Mouse (Mus musculus) midbrain, embryonic 14.5 days (tissue): Measurements from ENCODE around the gene Clrn3. TPM values are rescaled to one million over a fixed set of nuclear protein-coding genes. Genes with fewer than 3 reads are reported as not detected.

Source experiments
- microRNA counts: library from miRNA; unstranded; fragments of <30 nt; microRNA quantifications from one replicate; lab custom pipeline; 2016
- microRNA-seq: library from miRNA; unstranded; fragments of <30 nt; microRNA quantifications from one replicate; pipeline ENCODE4, GENCODE M21; 2016
- polyA plus RNA-seq: library from polyadenylated mRNA; unstranded; fragments of >200 nt; fragmentation: Nextera tagmentation; extraction: Ambion mirVana; gene quantifications from 2 replicates; pipeline ENCODE4 v1.2.1, GENCODE M21; 2014

The Clrn3 gene
- polyA plus RNA-seq, 1 experiment from 2014 or later, result not detected

MicroRNAs within 50 kb of the gene (microRNA counts, 519-probe panel; counts per million panel counts)
- not detected for microRNA mmu-miR-1962 (lab: Ali Mortazavi, UCI)

Small RNA genes within 50 kb of the gene (microRNA-seq; reads per million reads assigned to microRNA genes)
- not detected for gene Mir1962

Other genes with a start within 250 kb of the Clrn3 start
- gene Foxi2, start 118.3 kb downstream of the Clrn3 start, polyA plus RNA-seq, result 0.11 TPM in 1 of 2 replicates, not detected in the other
- 5.0 and 6.7 TPM in 2 replicates for gene Ptpre, start 8.8 kb upstream of the Clrn3 start, polyA plus RNA-seq
- gene Mki67, start 187.7 kb upstream of the Clrn3 start, polyA plus RNA-seq, result 6.4 and 12.5 TPM in 2 replicates